20 mouse cellular contexts compared by ENCODE assay signal in the genomic region with DNA sequence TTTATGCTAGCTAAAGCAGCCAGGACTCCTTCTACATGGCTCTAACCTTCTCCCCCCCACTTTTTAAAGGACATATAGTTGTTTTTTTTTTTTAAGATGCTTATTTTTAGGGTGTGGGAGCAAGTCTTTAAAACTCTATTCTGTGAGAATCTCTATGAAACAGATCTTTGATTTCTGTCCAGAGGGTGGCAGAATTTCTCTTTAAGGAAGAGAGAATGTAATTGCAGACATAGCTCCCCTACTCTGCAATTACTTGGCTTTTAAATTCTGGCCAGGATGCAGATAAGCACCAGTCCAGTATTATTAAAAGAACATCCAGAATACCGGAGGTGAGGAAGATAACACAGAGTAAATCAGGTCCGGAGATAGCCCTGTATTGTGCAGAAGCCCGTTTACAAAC.
A peak's percentile ranks its signal among the peaks of the same experiment; 100 is the strongest.
DNase-seq lines count a peak whose midpoint lies in the region; ATAC-seq and TF ChIP-seq lines count a peak whose summit lies in the region.
"Had no signal": no experiment of that assay in that cellular context is flagged by ENCODE, and none has a peak within 500 bp of the region (broad histone marks: within the 10 kb centered on the region; RNA-seq: fewer than 3 reads in every experiment).

No protein-coding gene starts in this region.

- no peak overlapping the region for H3K27ac ChIP-seq in embryonic facial prominence, embryonic 14.5 days (replicated peaks; ENCODE audit: low read depth, low read length)
- no peak overlapping the region for H3K27ac ChIP-seq in embryonic facial prominence, embryonic 10.5 days (replicated peaks)
- H3K27ac ChIP-seq in hindbrain, embryonic 14.5 days: no peak overlapping the region
- no peak overlapping the region for H3K27ac ChIP-seq in hindbrain, embryonic 12.5 days
- no peak overlapping the region for H3K27ac ChIP-seq in lung, embryonic 14.5 days (ENCODE audit: low read depth)
- H3K27ac ChIP-seq in midbrain, postnatal 0 days (ENCODE audit: low read depth, low read length): 0 out of 2 replicates have a peak overlapping the region, but pooled peaks have one; percentile 18
- H3K27ac ChIP-seq: intestine, embryonic 15.5 days; limb, embryonic 15.5 days; liver, embryonic 15.5 days had no signal

- no peaks in the 10 kb centered on the region for H3K9me3 ChIP-seq in embryonic facial prominence, embryonic 14.5 days (ENCODE audit: control insufficient read depth, low read length)
- no peaks in the 10 kb centered on the region for H3K9me3 ChIP-seq in embryonic facial prominence, embryonic 10.5 days
- H3K9me3 ChIP-seq in hindbrain, embryonic 14.5 days (ENCODE audit: control insufficient read depth, low read length): no peaks in the 10 kb centered on the region
- H3K9me3 ChIP-seq in hindbrain, embryonic 12.5 days (replicated peaks): no peaks in the 10 kb centered on the region
- H3K9me3 ChIP-seq in lung, embryonic 14.5 days (ENCODE audit: low read depth, low read length): no peaks in the 10 kb centered on the region
- H3K9me3 ChIP-seq in midbrain, postnatal 0 days (ENCODE audit: low read length): no peaks in the 10 kb centered on the region
- H3K9me3 ChIP-seq: intestine, embryonic 15.5 days; limb, embryonic 15.5 days; liver, embryonic 15.5 days had no signal

- WGBS in embryonic facial prominence, embryonic 14.5 days: 82% methylated on average over 3 of the region's 3 CpGs
- WGBS in embryonic facial prominence, embryonic 10.5 days: 88% methylated on average over 3 of the region's 3 CpGs
- 84% methylated on average over 3 of the region's 3 CpGs for WGBS in hindbrain, embryonic 14.5 days
- 91% methylated on average over 3 of the region's 3 CpGs for WGBS in hindbrain, embryonic 12.5 days
- WGBS in lung, embryonic 14.5 days: 67% methylated on average over 3 of the region's 3 CpGs
- 64% methylated on average over 3 of the region's 3 CpGs for WGBS in midbrain, postnatal 0 days

- no peak; the same call in 1 of the 2 replicates for TF ChIP-seq CTCF in lung, embryonic 14.5 days (IDR thresholded peaks at IDR 0.05; ENCODE audit: low read depth)
- TF ChIP-seq CTCF in midbrain, postnatal 0 days (IDR thresholded peaks at IDR 0.05): peak; percentile 68

- H3K36me3 ChIP-seq in embryonic facial prominence, embryonic 14.5 days (ENCODE audit: control insufficient read depth, insufficient read depth, low read length): no peaks in the 10 kb centered on the region
- no peaks in the 10 kb centered on the region for H3K36me3 ChIP-seq in embryonic facial prominence, embryonic 10.5 days (replicated peaks)
- no peaks in the 10 kb centered on the region for H3K36me3 ChIP-seq in hindbrain, embryonic 14.5 days (replicated peaks; ENCODE audit: control insufficient read depth, insufficient read depth)
- H3K36me3 ChIP-seq in hindbrain, embryonic 12.5 days: no peaks in the 10 kb centered on the region
- no peaks in the 10 kb centered on the region for H3K36me3 ChIP-seq in lung, embryonic 14.5 days (ENCODE audit: insufficient read depth)
- no peaks in the 10 kb centered on the region for H3K36me3 ChIP-seq in midbrain, postnatal 0 days (ENCODE audit: insufficient read depth, low read length)
- H3K36me3 ChIP-seq: intestine, embryonic 15.5 days; limb, embryonic 15.5 days; liver, embryonic 15.5 days had no signal

- 0 out of 2 replicates have a peak, but pooled peaks cover 3% of the 10 kb centered on the region for H3K27me3 ChIP-seq in embryonic facial prominence, embryonic 14.5 days (replicated peaks; ENCODE audit: control insufficient read depth, insufficient read depth, low read length)
- peaks cover 32% of the 10 kb centered on the region for H3K27me3 ChIP-seq in embryonic facial prominence, embryonic 10.5 days (replicated peaks; ENCODE audit: low read depth, poor library complexity, severe bottlenecking)
- H3K27me3 ChIP-seq in hindbrain, embryonic 14.5 days (ENCODE audit: control insufficient read depth, insufficient read depth, low read length): no peaks in the 10 kb centered on the region
- H3K27me3 ChIP-seq in hindbrain, embryonic 12.5 days: peaks cover 8% of the 10 kb centered on the region
- no peaks in the 10 kb centered on the region for H3K27me3 ChIP-seq in lung, embryonic 14.5 days (ENCODE audit: insufficient read depth, low read length)
- no peaks in the 10 kb centered on the region for H3K27me3 ChIP-seq in midbrain, postnatal 0 days (ENCODE audit: insufficient read depth, low read length)
- H3K27me3 ChIP-seq: limb, embryonic 15.5 days; liver, embryonic 15.5 days had no signal

- ATAC-seq in embryonic facial prominence, embryonic 14.5 days (ENCODE audit: low read depth): no peak
- ATAC-seq in hindbrain, embryonic 14.5 days (ENCODE audit: low FRiP score): no peak
- ATAC-seq in hindbrain, embryonic 12.5 days (ENCODE audit: low FRiP score): no peak
- ATAC-seq in lung, embryonic 14.5 days (ENCODE audit: insufficient read depth): no peak
- no peak for ATAC-seq in midbrain, postnatal 0 days (ENCODE audit: low FRiP score)
- ATAC-seq: intestine, embryonic 15.5 days had no signal

- no peak overlapping the region for H3K9ac ChIP-seq in embryonic facial prominence, embryonic 14.5 days (ENCODE audit: low read depth, low read length)
- no peak overlapping the region for H3K9ac ChIP-seq in hindbrain, embryonic 14.5 days
- H3K9ac ChIP-seq in hindbrain, embryonic 12.5 days: no peak overlapping the region
- no peak overlapping the region for H3K9ac ChIP-seq in lung, embryonic 14.5 days
- no peak overlapping the region for H3K9ac ChIP-seq in midbrain, postnatal 0 days (replicated peaks; ENCODE audit: low read length, poor library complexity, severe bottlenecking)
- H3K9ac ChIP-seq: intestine, embryonic 15.5 days; limb, embryonic 15.5 days; liver, embryonic 15.5 days had no signal

- no peaks in the 10 kb centered on the region for H3K4me1 ChIP-seq in embryonic facial prominence, embryonic 14.5 days (ENCODE audit: control insufficient read depth, insufficient read depth, low read length)
- peaks cover 12% of the 10 kb centered on the region; the same call in 1 of the 2 replicates for H3K4me1 ChIP-seq in embryonic facial prominence, embryonic 10.5 days
- H3K4me1 ChIP-seq in hindbrain, embryonic 14.5 days (replicated peaks; ENCODE audit: control insufficient read depth, insufficient read depth, low read length): no peaks in the 10 kb centered on the region
- 0 out of 2 replicates have a peak, but pooled peaks cover 3% of the 10 kb centered on the region for H3K4me1 ChIP-seq in hindbrain, embryonic 12.5 days
- no peaks in the 10 kb centered on the region for H3K4me1 ChIP-seq in lung, embryonic 14.5 days (ENCODE audit: insufficient read depth)
- peaks cover 8% of the 10 kb centered on the region; the same call in 1 of the 2 replicates for H3K4me1 ChIP-seq in midbrain, postnatal 0 days (ENCODE audit: insufficient read depth, low read length)
- H3K4me1 ChIP-seq: intestine, embryonic 15.5 days; limb, embryonic 15.5 days; liver, embryonic 15.5 days had no signal

- H3K4me3 ChIP-seq in embryonic facial prominence, embryonic 14.5 days (ENCODE audit: low read depth, low read length): no peak overlapping the region
- no peak overlapping the region for H3K4me3 ChIP-seq in embryonic facial prominence, embryonic 10.5 days
- H3K4me3 ChIP-seq in hindbrain, embryonic 14.5 days (replicated peaks; ENCODE audit: low read length): no peak overlapping the region
- H3K4me3 ChIP-seq in hindbrain, embryonic 12.5 days: no peak overlapping the region
- no peak overlapping the region for H3K4me3 ChIP-seq in lung, embryonic 14.5 days (ENCODE audit: low read depth, low read length)
- no peak overlapping the region for H3K4me3 ChIP-seq in midbrain, postnatal 0 days (ENCODE audit: low read depth, low read length)
- H3K4me3 ChIP-seq: erythroblast, embryonic 14.5 days; intestine, embryonic 15.5 days; limb, embryonic 15.5 days; liver, embryonic 15.5 days; myocyte had no signal

- H3K4me2 ChIP-seq in embryonic facial prominence, embryonic 14.5 days (ENCODE audit: low read depth, low read length): no peak overlapping the region
- H3K4me2 ChIP-seq in hindbrain, embryonic 14.5 days (replicated peaks): no peak overlapping the region
- H3K4me2 ChIP-seq in hindbrain, embryonic 12.5 days (replicated peaks): no peak overlapping the region
- H3K4me2 ChIP-seq in lung, embryonic 14.5 days: no peak overlapping the region
- H3K4me2 ChIP-seq in midbrain, postnatal 0 days (ENCODE audit: low read depth, low read length, poor library complexity, severe bottlenecking): no peak overlapping the region
- H3K4me2 ChIP-seq: intestine, embryonic 15.5 days; limb, embryonic 15.5 days; liver, embryonic 15.5 days had no signal

- DNase-seq in embryonic facial prominence, embryonic 14.5 days (ENCODE audit: low spot score): peak; percentile 20
- no peak for DNase-seq in embryonic facial prominence, embryonic 10.5 days (ENCODE audit: low spot score)
- DNase-seq in hindbrain, embryonic 14.5 days (ENCODE audit: low spot score): peak; percentile 63
- DNase-seq in lung, embryonic 14.5 days: peak; percentile 50
- no peak for DNase-seq in lung, postnatal 14 days
- peak; percentile 62 for DNase-seq in midbrain, postnatal 0 days (ENCODE audit: low spot score)
- DNase-seq in urinary bladder, postnatal 25 days (ENCODE audit: low spot score): no peak
- DNase-seq: adrenal gland, postnatal 25 days; cerebellum, adult 2 months; gastrocnemius, postnatal 25 days; layer of hippocampus, postnatal 36 days; spleen, adult 18-20 months; thymus, adult 18-20 months; thymus, postnatal 4 days had no signal

Comparison
In these comparisons a context has a peak if more than half of its experiments do, and no peak if none do; other contexts are left out.
1. DNase-seq: peak in embryonic facial prominence, embryonic 14.5 days (single experiment), hindbrain, embryonic 14.5 days (single experiment), lung, embryonic 14.5 days (single experiment) and midbrain, postnatal 0 days (single experiment); none in embryonic facial prominence, embryonic 10.5 days (single experiment), lung, postnatal 14 days (single experiment) and urinary bladder, postnatal 25 days (single experiment).